Mouse (Mus musculus) adrenal gland, adult (tissue): ENCODE measurements around the gene Agbl3.

Source experiments
- DNase-seq, 2 experiments: peaks; one replicate each; pipeline ENCODE4 v3.0.0; 2022 to 2023; ENCODE audit warnings: low spot score in 1 of 2; ENCODE audit not compliant: inconsistent age in 2 of 2

Gene Agbl3

GRCm38 (mm10) chr6:34903851-34904250, 123.6 kb downstream of the Agbl3 start:
- no peak for DNase-seq

- DNase-seq, result no peak
These were observed 124.1 kb downstream of the Agbl3 start for GRCm38 (mm10) chr6:34904361-34904760.

DNA sequence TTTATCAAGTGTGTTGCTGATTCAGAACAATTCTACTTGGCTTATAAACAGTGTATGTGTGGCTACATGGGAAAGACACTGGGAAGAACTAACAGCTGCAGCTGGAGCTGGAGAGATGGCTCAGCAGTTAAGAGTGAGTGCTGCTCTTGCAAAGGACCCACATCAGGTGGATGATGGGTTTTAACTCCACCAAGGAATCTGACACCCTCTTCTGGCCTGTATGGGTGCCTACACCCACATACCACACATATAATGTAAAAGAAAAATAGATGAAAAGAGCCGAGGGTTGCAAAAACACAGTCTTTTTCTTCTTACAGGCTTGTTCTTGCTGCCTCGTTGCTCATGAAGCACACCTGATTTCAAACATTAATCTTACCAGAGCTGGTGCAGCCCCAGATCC, 125.9 kb downstream of the Agbl3 start:
- no peak for DNase-seq

GRCm38 (mm10) chr6:34906661-34907060, 126.4 kb downstream of the Agbl3 start:
- DNase-seq, result no peak

GRCm38 (mm10) chr6:34907121-34907614, 126.9 kb downstream of the Agbl3 start:
- DNase-seq, result no peak

DNA sequence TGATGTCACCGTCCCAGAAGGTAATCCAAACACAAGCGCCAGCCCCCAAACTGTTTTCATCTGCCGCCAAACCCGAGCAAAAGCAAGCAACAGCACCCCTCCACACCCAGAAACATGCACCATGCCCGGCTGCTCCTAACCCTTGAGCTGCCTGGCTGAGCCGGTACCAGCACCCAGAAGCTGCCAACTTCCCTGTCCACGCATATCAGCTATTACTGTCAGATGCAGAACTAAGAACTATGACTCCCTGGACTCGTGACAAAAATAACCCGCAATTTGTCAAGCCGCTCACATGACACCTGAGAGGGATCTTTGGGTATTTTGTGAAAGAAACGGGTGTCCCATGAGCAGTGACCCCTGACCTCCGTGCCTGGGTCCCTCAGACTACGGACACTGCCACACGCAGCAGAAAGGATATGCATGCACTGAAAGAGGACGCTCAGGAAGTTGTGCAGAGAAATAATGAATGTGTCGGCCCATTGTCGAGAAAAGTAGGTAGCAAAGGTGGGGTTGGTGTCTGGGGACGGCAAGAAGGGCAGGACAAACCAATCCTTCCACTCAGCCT, 127.5 kb downstream of the Agbl3 start:
- DNase-seq, result no peak
